Mouse (Mus musculus) splenic B cell, adult 2 months (primary cell): Measurements from ENCODE around the gene Znfx1.

Experiments used
- DNase-seq: peaks from one replicate; pipeline ENCODE4 v3.0.0-alpha.2; 2011; ENCODE audit warnings: low read depth, low spot score
- H3K27me3 ChIP-seq: 2 replicates; pipeline ENCODE4 v1.6.1; 2012; ENCODE audit warnings: mild to moderate bottlenecking, low read length, moderate library complexity, mixed read lengths; ENCODE audit not compliant: control insufficient read depth, poor library complexity, insufficient read depth, severe bottlenecking
- H3K36me3 ChIP-seq: 2 replicates; pipeline ENCODE4 v1.6.1; 2012; ENCODE audit warnings: mild to moderate bottlenecking, low read length, moderate library complexity, mixed read lengths; ENCODE audit not compliant: control insufficient read depth, poor library complexity, insufficient read depth, severe bottlenecking

The Znfx1 gene

GRCm38 (mm10) chr2:167078931-167079495 lies 16.2 kb upstream of the Znfx1 start:
- no peaks in the 10 kb centered on the region for H3K36me3 ChIP-seq
- H3K27me3 ChIP-seq: no peaks in the 10 kb centered on the region
- no peak for DNase-seq

GRCm38 (mm10) chr2:167078486-167078885 lies 15.7 kb upstream of the Znfx1 start:
- no peaks in the 10 kb centered on the region for H3K36me3 ChIP-seq
- H3K27me3 ChIP-seq: no peaks in the 10 kb centered on the region
- DNase-seq: no peak

- Histone ChIP-seq H3K36me3 (no peaks in the 10 kb centered on the region), H3K27me3 (no peaks in the 10 kb centered on the region)
- DNase-seq: no peak
Observed at GRCm38 (mm10) chr2:167077199-167077962, 14.6 kb upstream of the Znfx1 start.

GRCm38 (mm10) chr2:167076759-167077158 lies 13.9 kb upstream of the Znfx1 start:
- H3K36me3 ChIP-seq: no peaks in the 10 kb centered on the region
- DNase-seq: no peak
- H3K27me3 ChIP-seq: no peaks in the 10 kb centered on the region

- DNase-seq: no peak
- H3K27me3 ChIP-seq: no peaks in the 10 kb centered on the region
- no peaks in the 10 kb centered on the region for H3K36me3 ChIP-seq
Observed at GRCm38 (mm10) chr2:167076352-167076751, 13.5 kb upstream of the Znfx1 start.

- no peak for DNase-seq
- no peaks in the 10 kb centered on the region for H3K36me3 ChIP-seq
- H3K27me3 ChIP-seq: no peaks in the 10 kb centered on the region
Observed at GRCm38 (mm10) chr2:167074587-167074986, 11.8 kb upstream of the Znfx1 start.

- Histone ChIP-seq H3K27me3 (no peaks in the 10 kb centered on the region), H3K36me3 (no peaks in the 10 kb centered on the region)
- peak; percentile 97 for DNase-seq
Observed at GRCm38 (mm10) chr2:167071641-167072601, 9.1 kb upstream of the Znfx1 start.

- no peaks in the 10 kb centered on the region for H3K36me3 ChIP-seq
- no peaks in the 10 kb centered on the region for H3K27me3 ChIP-seq
- DNase-seq: no peak
Observed at GRCm38 (mm10) chr2:167071266-167071640, 8.4 kb upstream of the Znfx1 start.

- Histone ChIP-seq H3K27me3 (no peaks in the 10 kb centered on the region), H3K36me3 (peaks cover 4% of the 10 kb centered on the region)
- DNase-seq: no peak
Observed at GRCm38 (mm10) chr2:167070341-167070740, 7.5 kb upstream of the Znfx1 start.

- Histone ChIP-seq H3K36me3 (peaks cover 8% of the 10 kb centered on the region), H3K27me3 (no peaks in the 10 kb centered on the region)
- peak; percentile 74 for DNase-seq
Observed at GRCm38 (mm10) chr2:167067575-167067974, 4.8 kb upstream of the Znfx1 start.

GRCm38 (mm10) chr2:167066528-167067516 lies 4.0 kb upstream of the Znfx1 start:
- DNase-seq: no peak
- Histone ChIP-seq H3K36me3 (peaks cover 8% of the 10 kb centered on the region), H3K27me3 (no peaks in the 10 kb centered on the region)

GRCm38 (mm10) chr2:167066031-167066430 lies 3.2 kb upstream of the Znfx1 start:
- DNase-seq: no peak
- H3K36me3 ChIP-seq: peaks cover 8% of the 10 kb centered on the region
- no peaks in the 10 kb centered on the region for H3K27me3 ChIP-seq

- H3K27me3 ChIP-seq: no peaks in the 10 kb centered on the region
- H3K36me3 ChIP-seq: peaks cover 8% of the 10 kb centered on the region
- no peak for DNase-seq
Observed at GRCm38 (mm10) chr2:167064601-167065295, 1.9 kb upstream of the Znfx1 start.
